ENCODE assay signal across 15 mouse cellular contexts in the genomic region with DNA sequence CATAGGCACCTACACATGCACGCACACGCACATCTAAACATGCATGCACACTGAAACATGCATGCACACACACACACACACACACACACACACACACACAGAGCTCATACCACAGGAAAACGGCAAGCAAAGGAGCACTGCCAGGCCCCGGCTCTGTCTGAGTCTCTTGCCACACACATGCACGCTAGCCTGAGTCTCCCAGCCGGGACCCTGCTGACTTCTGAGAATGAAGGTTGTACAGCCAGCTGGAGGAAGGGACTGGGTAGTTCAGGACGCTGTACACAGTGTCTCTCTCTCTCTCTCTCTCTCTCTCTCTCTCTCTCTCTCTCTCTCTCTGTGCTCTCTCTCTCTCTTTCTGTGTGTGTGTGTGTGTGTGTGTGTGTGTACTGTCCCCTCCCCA. TPM values are rescaled to one million over a fixed set of nuclear protein-coding genes. Genes with fewer than 3 reads are reported as not detected.
DNase-seq lines count a peak whose midpoint lies in the region; ATAC-seq and TF ChIP-seq lines count a peak whose summit lies in the region.
"Had no signal": no experiment of that assay in that cellular context is flagged by ENCODE, and none has a peak within 500 bp of the region (broad histone marks: within the 10 kb centered on the region; RNA-seq: fewer than 3 reads in every experiment).

No protein-coding gene starts in this region.

- H3K9ac ChIP-seq in heart, embryonic 11.5 days (ENCODE audit: low read depth, low read length), result no peak overlapping the region
- no peak overlapping the region for H3K9ac ChIP-seq in stomach, embryonic 14.5 days (replicated peaks; ENCODE audit: low read depth, low read length)
- H3K9ac ChIP-seq in stomach, postnatal 0 days (ENCODE audit: low read length), result no peak overlapping the region
- H3K9ac ChIP-seq in limb, embryonic 12.5 days (replicated peaks), result no peak overlapping the region; the same call in 1 of the 2 replicates
- 0 out of 2 replicates have a peak overlapping the region, but pooled peaks have one; percentile 20 for H3K9ac ChIP-seq in stomach, embryonic 16.5 days (ENCODE audit: low read length)
- H3K9ac ChIP-seq in liver, embryonic 12.5 days, result no peak overlapping the region
- H3K9ac ChIP-seq: hindbrain, embryonic 15.5 days; limb, embryonic 13.5 days had no signal

- no peaks in the 10 kb centered on the region for H3K36me3 ChIP-seq in heart, embryonic 10.5 days
- no peaks in the 10 kb centered on the region for H3K36me3 ChIP-seq in heart, embryonic 11.5 days (ENCODE audit: control insufficient read depth, insufficient read depth, low read length)
- no peaks in the 10 kb centered on the region for H3K36me3 ChIP-seq in stomach, embryonic 14.5 days (ENCODE audit: control insufficient read depth, insufficient read depth, low read length)
- H3K36me3 ChIP-seq in stomach, postnatal 0 days (ENCODE audit: control insufficient read depth, insufficient read depth, low read length), result no peaks in the 10 kb centered on the region
- H3K36me3 ChIP-seq in limb, embryonic 12.5 days, result no peaks in the 10 kb centered on the region
- H3K36me3 ChIP-seq in stomach, embryonic 16.5 days (ENCODE audit: control insufficient read depth, insufficient read depth, low read length), result no peaks in the 10 kb centered on the region
- H3K36me3 ChIP-seq in liver, embryonic 12.5 days, result no peaks in the 10 kb centered on the region
- H3K36me3 ChIP-seq: hindbrain, embryonic 15.5 days; limb, embryonic 13.5 days had no signal

- no peak for ATAC-seq in heart, embryonic 11.5 days (replicated peaks; ENCODE audit: insufficient number of reproducible peaks, low FRiP score, low TSS enrichment)
- 0 out of 2 replicates have a peak, but pooled peaks have one; percentile 36 for ATAC-seq in stomach, embryonic 14.5 days (ENCODE audit: insufficient number of reproducible peaks, insufficient read depth, low FRiP score, low read depth)
- no peak for ATAC-seq in stomach, postnatal 0 days (ENCODE audit: low FRiP score, low TSS enrichment)
- ATAC-seq in limb, embryonic 12.5 days (ENCODE audit: insufficient number of reproducible peaks, insufficient read depth, low FRiP score, low TSS enrichment, low read depth), result no peak
- no peak for ATAC-seq in stomach, embryonic 16.5 days (ENCODE audit: insufficient read depth, low FRiP score)
- no peak for ATAC-seq in liver, embryonic 12.5 days
- ATAC-seq: lung, postnatal 0 days; Patski had no signal

- no peak for TF ChIP-seq EP300 in stomach, postnatal 0 days (optimal IDR thresholded peaks at IDR 0.05)

- H3K27me3 ChIP-seq in heart, embryonic 10.5 days (ENCODE audit: insufficient read depth, poor library complexity, severe bottlenecking), result peaks cover 5% of the 10 kb centered on the region
- no peaks in the 10 kb centered on the region for H3K27me3 ChIP-seq in heart, embryonic 11.5 days (ENCODE audit: control insufficient read depth, insufficient read depth, low read length)
- H3K27me3 ChIP-seq in stomach, embryonic 14.5 days (ENCODE audit: control insufficient read depth, insufficient read depth, low read length), result no peaks in the 10 kb centered on the region
- no peaks in the 10 kb centered on the region for H3K27me3 ChIP-seq in stomach, postnatal 0 days (ENCODE audit: control insufficient read depth, insufficient read depth, low read length)
- H3K27me3 ChIP-seq in limb, embryonic 12.5 days, result 0 out of 2 replicates have a peak, but pooled peaks cover 8% of the 10 kb centered on the region
- no peaks in the 10 kb centered on the region for H3K27me3 ChIP-seq in stomach, embryonic 16.5 days (ENCODE audit: control insufficient read depth, insufficient read depth, low read length)
- no peaks in the 10 kb centered on the region for H3K27me3 ChIP-seq in liver, embryonic 12.5 days (replicated peaks)
- H3K27me3 ChIP-seq: hindbrain, embryonic 15.5 days had no signal

- H3K4me2 ChIP-seq in heart, embryonic 11.5 days, result no peak overlapping the region
- no peak overlapping the region for H3K4me2 ChIP-seq in stomach, embryonic 14.5 days (replicated peaks; ENCODE audit: low read depth, low read length)
- H3K4me2 ChIP-seq in stomach, postnatal 0 days (replicated peaks; ENCODE audit: low read depth), result no peak overlapping the region
- H3K4me2 ChIP-seq in limb, embryonic 12.5 days, result no peak overlapping the region
- no peak overlapping the region for H3K4me2 ChIP-seq in stomach, embryonic 16.5 days (ENCODE audit: low read depth, low read length)
- H3K4me2 ChIP-seq in liver, embryonic 12.5 days, result no peak overlapping the region
- H3K4me2 ChIP-seq: hindbrain, embryonic 15.5 days; limb, embryonic 13.5 days had no signal

- peaks cover 3% of the 10 kb centered on the region for H3K9me3 ChIP-seq in heart, embryonic 10.5 days
- no peaks in the 10 kb centered on the region; the same call in 1 of the 2 replicates for H3K9me3 ChIP-seq in heart, embryonic 11.5 days (replicated peaks; ENCODE audit: control insufficient read depth, low read length)
- 0 out of 2 replicates have a peak, but pooled peaks cover 3% of the 10 kb centered on the region for H3K9me3 ChIP-seq in stomach, embryonic 14.5 days (ENCODE audit: control insufficient read depth, low read depth, low read length)
- no peaks in the 10 kb centered on the region for H3K9me3 ChIP-seq in stomach, postnatal 0 days (ENCODE audit: control insufficient read depth, low read length)
- peaks cover 10% of the 10 kb centered on the region for H3K9me3 ChIP-seq in limb, embryonic 12.5 days
- H3K9me3 ChIP-seq in stomach, embryonic 16.5 days (replicated peaks; ENCODE audit: control insufficient read depth, low read length), result peaks cover 2% of the 10 kb centered on the region
- no peaks in the 10 kb centered on the region; the same call in 1 of the 2 replicates for H3K9me3 ChIP-seq in liver, embryonic 12.5 days (replicated peaks)
- H3K9me3 ChIP-seq: hindbrain, embryonic 15.5 days had no signal

- WGBS in heart, embryonic 10.5 days, result 55% methylated on average over 7 of the region's 7 CpGs
- WGBS in heart, embryonic 11.5 days (ENCODE audit: insufficient replicate concordance), result 52% methylated on average over 7 of the region's 7 CpGs
- WGBS in stomach, embryonic 14.5 days, result 37% methylated on average over 7 of the region's 7 CpGs
- 34% methylated on average over 7 of the region's 7 CpGs for WGBS in stomach, postnatal 0 days
- 25% methylated on average over 7 of the region's 7 CpGs for WGBS in limb, embryonic 12.5 days
- 40% methylated on average over 7 of the region's 7 CpGs for WGBS in stomach, embryonic 16.5 days
- WGBS in liver, embryonic 12.5 days (ENCODE audit: insufficient replicate concordance), result 45% methylated on average over 7 of the region's 7 CpGs

- H3K4me3 ChIP-seq in heart, embryonic 10.5 days, result no peak overlapping the region
- H3K4me3 ChIP-seq in heart, embryonic 11.5 days (ENCODE audit: low read depth, low read length), result no peak overlapping the region
- H3K4me3 ChIP-seq in stomach, embryonic 14.5 days (ENCODE audit: low read depth, low read length), result no peak overlapping the region
- no peak overlapping the region for H3K4me3 ChIP-seq in stomach, postnatal 0 days (ENCODE audit: low read depth, low read length)
- no peak overlapping the region for H3K4me3 ChIP-seq in limb, embryonic 12.5 days (replicated peaks)
- H3K4me3 ChIP-seq in stomach, embryonic 16.5 days (replicated peaks; ENCODE audit: low read length), result no peak overlapping the region
- no peak overlapping the region for H3K4me3 ChIP-seq in liver, embryonic 12.5 days
- H3K4me3 ChIP-seq: hindbrain, embryonic 15.5 days; limb, embryonic 13.5 days; myocyte had no signal

- no peak for DNase-seq in heart, embryonic 10.5 days (ENCODE audit: low spot score)
- DNase-seq in stomach, postnatal 0 days (ENCODE audit: low spot score), result no peak
- no peak for DNase-seq in Muller cell, postnatal 12 days (ENCODE audit: inconsistent ontology term)
- DNase-seq: heart, adult 18-20 months; right cerebral cortex, postnatal 14 days had no signal

- peaks cover 23% of the 10 kb centered on the region for H3K4me1 ChIP-seq in heart, embryonic 10.5 days
- 0 out of 2 replicates have a peak, but pooled peaks cover 3% of the 10 kb centered on the region for H3K4me1 ChIP-seq in heart, embryonic 11.5 days (ENCODE audit: control insufficient read depth, insufficient read depth, low read length)
- peaks cover 10% of the 10 kb centered on the region for H3K4me1 ChIP-seq in stomach, embryonic 14.5 days (ENCODE audit: control insufficient read depth, insufficient read depth, low read length)
- peaks cover 3% of the 10 kb centered on the region for H3K4me1 ChIP-seq in stomach, postnatal 0 days (replicated peaks; ENCODE audit: control insufficient read depth, insufficient read depth)
- peaks cover 32% of the 10 kb centered on the region for H3K4me1 ChIP-seq in limb, embryonic 12.5 days (replicated peaks)
- H3K4me1 ChIP-seq in stomach, embryonic 16.5 days (ENCODE audit: control insufficient read depth, insufficient read depth, low read length), result peaks cover 20% of the 10 kb centered on the region
- peaks cover 24% of the 10 kb centered on the region for H3K4me1 ChIP-seq in liver, embryonic 12.5 days

- peak overlapping the region; percentile 42 for H3K27ac ChIP-seq in heart, embryonic 10.5 days
- no peak overlapping the region for H3K27ac ChIP-seq in heart, embryonic 11.5 days (ENCODE audit: low read depth, low read length)
- H3K27ac ChIP-seq in stomach, embryonic 14.5 days (ENCODE audit: low read length), result 0 out of 2 replicates have a peak overlapping the region, but pooled peaks have one; percentile 41
- H3K27ac ChIP-seq in stomach, postnatal 0 days (replicated peaks), result no peak overlapping the region; the same call in 1 of the 2 replicates
- H3K27ac ChIP-seq in limb, embryonic 12.5 days, result peak overlapping the region; percentile 75
- H3K27ac ChIP-seq in stomach, embryonic 16.5 days (ENCODE audit: low read length), result no peak overlapping the region
- H3K27ac ChIP-seq in liver, embryonic 12.5 days, result no peak overlapping the region
- H3K27ac ChIP-seq: hindbrain, embryonic 15.5 days; limb, embryonic 13.5 days had no signal

- no peak for TF ChIP-seq CTCF in stomach, postnatal 0 days (IDR thresholded peaks at IDR 0.05; ENCODE audit: low read depth)

RNA-seq across cellular contexts. Expression of gene Fam222a, which starts 17.4 kb away (rescaled TPM):
- 0.60 and 1.5 TPM in 2 replicates for polyA plus RNA-seq in heart, embryonic 10.5 days (2016; fragmentation: Nextera tagmentation; extraction: Ambion mirVana)
- 0.55 and 0.79 TPM in 2 replicates for polyA plus RNA-seq in heart, embryonic 11.5 days (2014; fragmentation: Nextera tagmentation; extraction: Ambion mirVana)
- 2.8 and 2.9 TPM in 2 replicates for polyA plus RNA-seq in stomach, embryonic 14.5 days (2014; fragmentation: Nextera tagmentation; extraction: Ambion mirVana)
- 0.79 and 0.98 TPM in 2 replicates for polyA plus RNA-seq in stomach, postnatal 0 days (2015; fragmentation: Nextera tagmentation; extraction: Ambion mirVana)
- polyA plus RNA-seq in limb, embryonic 12.5 days (2016; fragmentation: Nextera tagmentation; extraction: Ambion mirVana), result 1.7 and 2.1 TPM in 2 replicates
- polyA plus RNA-seq in stomach, embryonic 16.5 days (2015; fragmentation: Nextera tagmentation; extraction: Ambion mirVana), result 1.4 and 1.6 TPM in 2 replicates
- 1.3 and 1.4 TPM in 2 replicates for polyA plus RNA-seq in liver, embryonic 12.5 days (2016; fragmentation: Nextera tagmentation; extraction: Ambion mirVana)

Comparison
In these comparisons a context has a peak if more than half of its experiments do, and no peak if none do; other contexts are left out.
1. H3K27ac ChIP-seq: peak in heart, embryonic 10.5 days (single experiment), stomach, embryonic 14.5 days (single experiment) and limb, embryonic 12.5 days (single experiment); none in heart, embryonic 11.5 days (single experiment), stomach, postnatal 0 days (single experiment), stomach, embryonic 16.5 days (single experiment) and liver, embryonic 12.5 days (single experiment).